Mouse (Mus musculus): ENCODE measurements around the gene Sult1a1. TPM values are rescaled to one million over a fixed set of nuclear protein-coding genes. Genes with fewer than 3 reads are reported as not detected.

The Sult1a1 gene
- polyA plus RNA-seq, 1 experiment, result 7.1 TPM

DNA sequence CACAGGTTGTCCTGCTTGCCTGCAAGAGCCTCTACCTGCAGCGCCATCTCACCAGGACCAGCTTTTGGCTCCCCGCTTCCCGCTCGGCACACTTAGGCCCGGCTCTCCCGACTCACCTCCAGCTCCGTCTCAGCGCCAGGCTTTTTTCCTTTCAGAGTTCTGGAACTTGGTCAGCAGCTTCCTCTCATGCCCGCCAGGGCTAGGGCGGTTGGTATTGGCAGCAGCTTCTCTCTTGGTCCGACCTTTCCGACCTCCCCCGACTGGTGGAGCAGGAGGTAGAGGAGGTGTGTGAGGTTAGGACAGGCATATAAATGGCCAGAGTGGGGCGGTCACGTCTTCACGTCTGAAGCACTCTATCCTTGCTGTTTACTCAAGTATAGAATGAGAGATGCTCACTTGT, 51.5 kb downstream of the Sult1a1 start:
- no peak overlapping the region; the same call in 1 of the 2 replicates for H3K4me3 ChIP-seq (ENCODE audit: control insufficient read depth, low read depth, low read length)
- no peaks in the 10 kb centered on the region for H3K27me3 ChIP-seq (ENCODE audit: control insufficient read depth, insufficient read depth, low read length)
- H3K4me1 ChIP-seq (ENCODE audit: control insufficient read depth, insufficient read depth, low read length), result peaks cover 4% of the 10 kb centered on the region; the same call in 1 of the 2 replicates
- no peak overlapping the region for H3K27ac ChIP-seq (ENCODE audit: control insufficient read depth, insufficient read depth, low read depth, low read length)
- no peak for TF ChIP-seq POLR2A (IDR thresholded peaks at IDR 0.05; ENCODE audit: control insufficient read depth, low read depth, low read length)
- no peak for TF ChIP-seq CTCF (IDR thresholded peaks at IDR 0.05; ENCODE audit: control insufficient read depth, insufficient read depth, insufficient replicate concordance, low read depth, low read length)
- no peaks in the 10 kb centered on the region for H3K36me3 ChIP-seq (ENCODE audit: control insufficient read depth, insufficient read depth, low read length)

- H3K36me3 ChIP-seq (ENCODE audit: control insufficient read depth, insufficient read depth, low read length), result no peaks in the 10 kb centered on the region
- H3K4me3 ChIP-seq (ENCODE audit: control insufficient read depth, low read depth, low read length), result no peak overlapping the region
- no peak for TF ChIP-seq CTCF (IDR thresholded peaks at IDR 0.05; ENCODE audit: control insufficient read depth, insufficient read depth, insufficient replicate concordance, low read depth, low read length)
- no peak for TF ChIP-seq POLR2A (IDR thresholded peaks at IDR 0.05; ENCODE audit: control insufficient read depth, low read depth, low read length)
- H3K27me3 ChIP-seq (ENCODE audit: control insufficient read depth, insufficient read depth, low read length), result no peaks in the 10 kb centered on the region
- H3K4me1 ChIP-seq (ENCODE audit: control insufficient read depth, insufficient read depth, low read length), result peaks cover 4% of the 10 kb centered on the region; the same call in 1 of the 2 replicates
- H3K27ac ChIP-seq (ENCODE audit: control insufficient read depth, insufficient read depth, low read depth, low read length), result no peak overlapping the region
These were observed 52.9 kb downstream of the Sult1a1 start for GRCm38 (mm10) chr7:126623381-126623780.

Other genes starting within 250 kb of the Sult1a1 start
- gene Rabep2, start 247.7 kb downstream of the Sult1a1 start, polyA plus RNA-seq (2012; rRNA removed), result 17.6 and 17.7 TPM in 2 replicates
- gene Atp2a1, start 213.3 kb downstream of the Sult1a1 start, polyA plus RNA-seq (2012; rRNA removed), result 1.5 and 1.6 TPM in 2 replicates
- 39.2 and 41.1 TPM in 2 replicates for gene Sh2b1, start 201.0 kb downstream of the Sult1a1 start, polyA plus RNA-seq (2012; rRNA removed)
- 43.5 and 50.2 TPM in 2 replicates for gene Tufm, start 189.1 kb downstream of the Sult1a1 start, polyA plus RNA-seq (2012; rRNA removed)
- gene Atxn2l, start 173.0 kb downstream of the Sult1a1 start, polyA plus RNA-seq (2012; rRNA removed), result 666 and 681 TPM in 2 replicates
- 144 and 157 TPM in 2 replicates for gene Eif3c, start 110.0 kb downstream of the Sult1a1 start, polyA plus RNA-seq (2012; rRNA removed)
- 0.16 and 1.3 TPM in 2 replicates for gene Apobr, start 91.5 kb downstream of the Sult1a1 start, polyA plus RNA-seq (2012; rRNA removed)
- 34.9 and 42.7 TPM in 2 replicates for gene Cln3, start 90.6 kb downstream of the Sult1a1 start, polyA plus RNA-seq (2012; rRNA removed)
- not detected in 2 replicates for gene Il27, start 81.5 kb downstream of the Sult1a1 start, polyA plus RNA-seq (2012; rRNA removed)
- 1.4 and 2.6 TPM in 2 replicates for gene Nupr1, start 45.6 kb downstream of the Sult1a1 start, polyA plus RNA-seq (2012; rRNA removed)
- gene Sgf29, start 27.1 kb downstream of the Sult1a1 start, polyA plus RNA-seq (2012; rRNA removed), result 405 and 485 TPM in 2 replicates
- gene Bola2, start 19.0 kb upstream of the Sult1a1 start, polyA plus RNA-seq (2012; rRNA removed), result 35.7 and 38.7 TPM in 2 replicates
- 8.3 and 9.5 TPM in 2 replicates for gene Slx1b, start 19.4 kb upstream of the Sult1a1 start, polyA plus RNA-seq (2012; rRNA removed)
- gene Coro1a, start 31.4 kb upstream of the Sult1a1 start, polyA plus RNA-seq (2012; rRNA removed), result 2.5 and 2.6 TPM in 2 replicates
- 337 and 349 TPM in 2 replicates for gene Mapk3, start 83.2 kb upstream of the Sult1a1 start, polyA plus RNA-seq (2012; rRNA removed)
- 3.5 and 3.9 TPM in 2 replicates for gene Gdpd3, start 89.9 kb upstream of the Sult1a1 start, polyA plus RNA-seq (2012; rRNA removed)
- 74.3 and 92.1 TPM in 2 replicates for gene Ypel3, start 100.5 kb upstream of the Sult1a1 start, polyA plus RNA-seq (2012; rRNA removed)
- gene Tbx6, start 105.1 kb upstream of the Sult1a1 start, polyA plus RNA-seq (2012; rRNA removed), result 1.1 and 1.2 TPM in 2 replicates
- 252 and 262 TPM in 2 replicates for gene Ppp4c, start 116.1 kb upstream of the Sult1a1 start, polyA plus RNA-seq (2012; rRNA removed)
- gene Fam57b, start 121.2 kb upstream of the Sult1a1 start, polyA plus RNA-seq (2012; rRNA removed), result 7.9 and 9.8 TPM in 2 replicates
- gene 4930451I11Rik, start 155.2 kb upstream of the Sult1a1 start, polyA plus RNA-seq (2012; rRNA removed), result 103 and 114 TPM in 2 replicates
- 1.9 and 2.2 TPM in 2 replicates for gene Doc2a, start 171.0 kb upstream of the Sult1a1 start, polyA plus RNA-seq (2012; rRNA removed)
- gene Hirip3, start 185.5 kb upstream of the Sult1a1 start, polyA plus RNA-seq (2012; rRNA removed), result 76.6 and 77.1 TPM in 2 replicates
- gene Ino80e, start 185.9 kb upstream of the Sult1a1 start, polyA plus RNA-seq (2012; rRNA removed), result 74.1 and 80.9 TPM in 2 replicates
- 43.5 and 49.4 TPM in 2 replicates for gene Taok2, start 208.3 kb upstream of the Sult1a1 start, polyA plus RNA-seq (2012; rRNA removed)
- gene Tmem219, start 246.5 kb upstream of the Sult1a1 start, polyA plus RNA-seq (2012; rRNA removed), result 70.3 and 73.6 TPM in 2 replicates

All from testis, adult 2 months (tissue).